Comparison of ENCODE assay signal across 9 mouse cellular contexts in the genomic region with DNA sequence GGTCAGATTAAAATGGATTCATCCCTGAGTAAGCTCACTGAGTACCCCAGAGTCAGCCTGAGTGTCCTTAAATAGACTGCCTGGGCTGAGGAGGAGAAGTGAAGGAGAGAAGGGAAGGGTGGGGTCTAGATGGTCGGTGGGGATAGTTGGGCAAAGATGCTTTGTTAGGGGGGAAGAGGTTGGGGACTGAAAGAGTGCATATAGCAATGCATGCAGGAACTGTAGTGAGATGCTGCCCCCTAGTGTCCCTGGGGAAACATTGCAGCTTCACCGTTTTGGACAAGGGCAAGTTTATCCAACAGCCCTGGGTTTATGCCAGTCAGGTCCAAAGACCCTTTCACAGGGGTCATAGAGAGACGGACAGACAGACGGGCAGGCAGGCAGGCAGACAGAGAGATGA.
DNase-seq lines count a peak whose midpoint lies in the region; ATAC-seq lines count a peak whose summit lies in the region.
"Had no signal": no experiment of that assay in that cellular context is flagged by ENCODE, and none has a peak within 500 bp of the region (broad histone marks: within the 10 kb centered on the region; RNA-seq: fewer than 3 reads in every experiment).

No protein-coding gene starts in this region.

- intact Hi-C loops in left cerebral cortex, postnatal 25 days (cut with DNase I): no loop called here

- H3K9ac ChIP-seq in forebrain, embryonic 15.5 days (replicated peaks): no peak overlapping the region
- no peak overlapping the region for H3K9ac ChIP-seq in midbrain, embryonic 11.5 days (ENCODE audit: low read length)
- no peak overlapping the region for H3K9ac ChIP-seq in midbrain, embryonic 16.5 days (ENCODE audit: low read depth, low read length)
- no peak overlapping the region for H3K9ac ChIP-seq in forebrain, embryonic 14.5 days (ENCODE audit: low read length)

- no peak overlapping the region for H3K4me2 ChIP-seq in forebrain, embryonic 15.5 days (replicated peaks)
- H3K4me2 ChIP-seq in midbrain, embryonic 11.5 days: no peak overlapping the region
- H3K4me2 ChIP-seq in midbrain, embryonic 16.5 days (ENCODE audit: low read length): no peak overlapping the region
- H3K4me2 ChIP-seq in forebrain, embryonic 14.5 days (ENCODE audit: low read length): no peak overlapping the region

- H3K4me3 ChIP-seq in forebrain, embryonic 10.5 days: no peak overlapping the region
- no peak overlapping the region for H3K4me3 ChIP-seq in forebrain, embryonic 15.5 days
- no peak overlapping the region for H3K4me3 ChIP-seq in midbrain, embryonic 11.5 days (ENCODE audit: low read depth, low read length)
- H3K4me3 ChIP-seq in midbrain, embryonic 16.5 days (ENCODE audit: low read depth, low read length): no peak overlapping the region
- no peak overlapping the region for H3K4me3 ChIP-seq in forebrain, embryonic 14.5 days (ENCODE audit: low read depth, low read length)
- H3K4me3 ChIP-seq: megakaryocyte, embryonic 14.5 days had no signal

- no peak overlapping the region for H3K27ac ChIP-seq in forebrain, embryonic 10.5 days
- H3K27ac ChIP-seq in forebrain, embryonic 15.5 days (replicated peaks): no peak overlapping the region
- H3K27ac ChIP-seq in midbrain, embryonic 11.5 days (ENCODE audit: low read depth, low read length): no peak overlapping the region
- H3K27ac ChIP-seq in midbrain, embryonic 16.5 days (ENCODE audit: low read length): no peak overlapping the region
- no peak overlapping the region for H3K27ac ChIP-seq in forebrain, embryonic 14.5 days (ENCODE audit: low read depth, low read length)

- no peak; the same call in 1 of the 2 replicates for ATAC-seq in forebrain, embryonic 15.5 days (replicated peaks)
- peak; percentile 58; the same call in 1 of the 2 replicates for ATAC-seq in midbrain, embryonic 11.5 days (ENCODE audit: low FRiP score)
- ATAC-seq in midbrain, embryonic 16.5 days: no peak
- ATAC-seq in forebrain, embryonic 14.5 days: peak; percentile 44; the same call in 1 of the 2 replicates

- H3K36me3 ChIP-seq in forebrain, embryonic 10.5 days (replicated peaks): no peaks in the 10 kb centered on the region
- no peaks in the 10 kb centered on the region for H3K36me3 ChIP-seq in forebrain, embryonic 15.5 days
- H3K36me3 ChIP-seq in midbrain, embryonic 11.5 days (ENCODE audit: control insufficient read depth, insufficient read depth, low read length): no peaks in the 10 kb centered on the region
- H3K36me3 ChIP-seq in midbrain, embryonic 16.5 days (ENCODE audit: control insufficient read depth, insufficient read depth, low read length): no peaks in the 10 kb centered on the region
- H3K36me3 ChIP-seq in forebrain, embryonic 14.5 days (ENCODE audit: control insufficient read depth, insufficient read depth, low read length): no peaks in the 10 kb centered on the region

- peaks cover 4% of the 10 kb centered on the region; the same call in 1 of the 2 replicates for H3K9me3 ChIP-seq in forebrain, embryonic 10.5 days
- no peaks in the 10 kb centered on the region for H3K9me3 ChIP-seq in forebrain, embryonic 15.5 days
- no peaks in the 10 kb centered on the region for H3K9me3 ChIP-seq in midbrain, embryonic 11.5 days (ENCODE audit: control insufficient read depth, low read length)
- no peaks in the 10 kb centered on the region; the same call in 1 of the 2 replicates for H3K9me3 ChIP-seq in midbrain, embryonic 16.5 days (replicated peaks; ENCODE audit: control insufficient read depth, low read length, poor library complexity, severe bottlenecking)
- no peaks in the 10 kb centered on the region for H3K9me3 ChIP-seq in forebrain, embryonic 14.5 days (replicated peaks; ENCODE audit: control insufficient read depth, low read length)

- 13% methylated on average over 4 of the region's 4 CpGs for WGBS in forebrain, embryonic 10.5 days
- WGBS in forebrain, embryonic 15.5 days: 5% methylated on average over 4 of the region's 4 CpGs
- 10% methylated on average over 4 of the region's 4 CpGs for WGBS in midbrain, embryonic 11.5 days
- 6% methylated on average over 4 of the region's 4 CpGs for WGBS in midbrain, embryonic 16.5 days
- WGBS in forebrain, embryonic 14.5 days: 2% methylated on average over 4 of the region's 4 CpGs

- no peaks in the 10 kb centered on the region for H3K4me1 ChIP-seq in forebrain, embryonic 10.5 days
- no peaks in the 10 kb centered on the region for H3K4me1 ChIP-seq in forebrain, embryonic 15.5 days
- H3K4me1 ChIP-seq in midbrain, embryonic 11.5 days (ENCODE audit: control insufficient read depth, insufficient read depth, low read length): no peaks in the 10 kb centered on the region
- no peaks in the 10 kb centered on the region for H3K4me1 ChIP-seq in midbrain, embryonic 16.5 days (ENCODE audit: control insufficient read depth, insufficient read depth, low read length)
- no peaks in the 10 kb centered on the region for H3K4me1 ChIP-seq in forebrain, embryonic 14.5 days (ENCODE audit: control insufficient read depth, insufficient read depth, low read length)
- H3K4me1 ChIP-seq: megakaryocyte, embryonic 14.5 days had no signal

- peak; percentile 59 for DNase-seq in forebrain, embryonic 10.5 days (ENCODE audit: extremely low spot score, low spot score)
- DNase-seq in midbrain, embryonic 11.5 days (ENCODE audit: low spot score, missing footprints): peak; percentile 93
- peak; percentile 61 for DNase-seq in brain, adult 2 months (ENCODE audit: low read depth, low spot score)
- peak; percentile 81 for DNase-seq in forebrain, embryonic 14.5 days (ENCODE audit: low spot score)
- DNase-seq in left cerebral cortex, postnatal 25 days (ENCODE audit: low spot score in 2 of 2): peak; percentile 51 to 61
- peak; percentile 66 for DNase-seq in testis, postnatal 10 days (ENCODE audit: low spot score)

- H3K27me3 ChIP-seq in forebrain, embryonic 10.5 days (ENCODE audit: poor library complexity, severe bottlenecking): no peaks in the 10 kb centered on the region
- H3K27me3 ChIP-seq in forebrain, embryonic 15.5 days: no peaks in the 10 kb centered on the region; the same call in 1 of the 2 replicates
- no peaks in the 10 kb centered on the region for H3K27me3 ChIP-seq in midbrain, embryonic 11.5 days (ENCODE audit: control insufficient read depth, insufficient read depth, low read length)
- no peaks in the 10 kb centered on the region for H3K27me3 ChIP-seq in midbrain, embryonic 16.5 days (ENCODE audit: control insufficient read depth, insufficient read depth, low read depth, low read length)
- H3K27me3 ChIP-seq in forebrain, embryonic 14.5 days (replicated peaks; ENCODE audit: control insufficient read depth, insufficient read depth, low read length): no peaks in the 10 kb centered on the region
- H3K27me3 ChIP-seq: megakaryocyte, embryonic 14.5 days had no signal

Comparison
In these comparisons a context has a peak if more than half of its experiments do, and no peak if none do; other contexts are left out.
1. ATAC-seq: peak in midbrain, embryonic 11.5 days (single experiment) and forebrain, embryonic 14.5 days (single experiment); none in forebrain, embryonic 15.5 days (single experiment) and midbrain, embryonic 16.5 days (single experiment).
2. Peak in every context shown above with its lines, with median percentiles within 50 percentile points of each other: DNase-seq.